Mouse (Mus musculus) erythroblast, adult 5-6 weeks (primary cell): Measurements from ENCODE around the gene Gipc3. TPM values are rescaled to one million over a fixed set of nuclear protein-coding genes. Genes with fewer than 3 reads are reported as not detected.

ENCODE experiments used
- ATAC-seq: replicated peaks from 2 replicates; pipeline ENCODE4 v1.8.0; 2016; ENCODE audit warnings: moderate number of reproducible peaks, mild to moderate bottlenecking, moderate TSS enrichment, inconsistent platforms; ENCODE audit not compliant: poor library complexity, low FRiP score, severe bottlenecking
- total RNA-seq, 2 experiments: library from RNA; stranded (forward) in 1 of 2; stranded (reverse) in 1 of 2; fragments of 150-400 nt in 1 of 2; fragments of 200-764, 138-1000 nt in 1 of 2; gene quantifications; 2 replicates each; pipeline versions ENCODE4 v1.2.3 to v1.2.4; 2015 to 2017; ENCODE audit warnings: low replicate concordance in 2 of 2

Gipc3 gene
- total RNA-seq, 2 experiments from 2014 or later: not detected

DNA sequence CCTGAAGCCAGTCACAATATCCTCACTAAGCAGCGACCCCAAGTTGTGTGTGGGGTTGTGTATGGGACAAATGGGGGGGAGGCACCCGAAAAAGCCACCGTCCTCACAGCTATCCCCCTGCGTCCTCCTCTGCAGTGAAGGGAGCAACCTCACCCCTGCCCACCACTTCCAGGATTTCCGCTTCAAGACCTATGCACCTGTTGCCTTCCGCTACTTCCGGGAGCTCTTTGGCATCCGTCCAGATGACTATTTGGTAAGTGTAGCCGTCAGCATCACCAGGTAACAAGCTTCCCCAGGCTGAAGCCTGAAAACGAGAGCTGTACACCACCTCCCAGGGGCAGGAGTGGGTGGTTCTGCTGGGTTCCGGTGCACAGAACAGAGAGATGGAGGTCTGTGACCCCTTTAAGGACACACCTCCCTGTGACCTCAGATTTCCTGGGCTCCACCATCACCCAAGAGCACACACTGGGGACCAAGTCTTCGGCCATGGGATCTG, 36.8 kb downstream of the Gipc3 start:
- no peak for ATAC-seq

DNA sequence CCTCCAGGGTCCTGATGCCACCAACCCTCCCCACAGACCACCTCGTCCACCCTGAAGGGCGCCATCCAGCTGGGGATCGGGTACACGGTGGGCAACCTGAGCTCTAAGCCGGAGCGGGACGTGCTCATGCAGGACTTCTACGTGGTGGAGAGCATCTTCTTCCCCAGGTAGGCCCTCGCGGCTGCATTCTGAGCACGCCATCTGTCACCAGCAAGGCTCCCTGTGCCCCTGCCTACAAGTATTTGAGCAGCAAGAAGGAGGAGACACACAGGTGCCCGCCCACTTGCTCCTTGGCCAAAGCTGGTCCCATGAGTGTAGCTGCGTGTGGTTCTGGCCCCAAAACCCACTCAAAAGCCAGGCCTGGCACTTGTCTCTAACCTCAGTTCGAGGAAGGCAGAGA, 37.4 kb downstream of the Gipc3 start:
- ATAC-seq: no peak

DNA sequence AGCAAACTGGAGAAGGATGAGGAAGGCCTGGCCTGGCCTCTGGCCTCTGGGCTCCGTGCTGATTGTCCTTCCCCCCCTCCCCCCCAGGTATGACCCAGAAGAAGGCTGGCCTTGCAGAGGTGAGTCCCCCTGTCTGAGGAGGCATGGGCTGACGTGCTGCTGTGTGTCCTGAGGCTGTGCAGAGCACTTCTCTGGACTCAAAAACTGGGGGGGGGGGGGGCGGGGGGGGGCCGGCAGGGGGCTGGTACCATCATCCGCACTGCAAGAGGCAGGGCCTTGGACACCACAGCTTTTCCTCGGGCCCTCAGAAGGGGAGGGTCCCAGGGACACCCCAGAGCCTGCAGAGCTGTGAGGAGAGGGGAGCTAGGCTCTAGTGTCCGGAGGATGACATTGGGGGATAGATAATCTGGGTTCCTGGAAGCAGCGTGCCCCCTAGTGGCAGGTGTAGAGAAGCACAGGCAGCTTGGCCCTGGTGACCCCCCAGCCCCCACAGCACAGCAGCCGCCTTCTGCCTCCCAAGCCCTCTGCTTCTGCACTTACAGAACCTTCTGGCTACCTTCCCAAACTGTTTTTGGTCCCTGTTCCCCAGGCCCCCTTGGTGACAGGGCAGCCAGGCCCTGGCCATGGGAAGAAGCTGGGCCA, 38.3 kb downstream of the Gipc3 start:
- ATAC-seq: peak; percentile 66

DNA sequence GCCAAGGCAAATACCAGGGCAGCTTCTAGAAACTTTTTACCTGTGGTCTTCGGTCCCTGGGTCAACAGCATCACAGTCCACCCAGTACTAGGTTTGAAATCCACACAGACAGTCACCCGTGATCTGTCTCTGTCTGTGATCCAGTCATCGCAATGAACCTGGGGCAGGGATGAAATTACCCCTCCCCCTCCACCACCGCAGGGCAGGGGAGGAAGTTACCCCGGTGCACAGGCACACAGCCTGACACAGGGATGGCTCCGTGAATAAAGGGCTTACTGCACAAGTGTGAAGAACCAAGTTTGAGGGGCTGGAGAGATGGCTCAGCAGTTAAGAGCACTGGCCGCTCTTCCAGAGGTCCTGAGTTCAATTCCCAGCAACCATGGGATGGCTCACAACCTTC, 39.3 kb downstream of the Gipc3 start:
- ATAC-seq: no peak

DNA sequence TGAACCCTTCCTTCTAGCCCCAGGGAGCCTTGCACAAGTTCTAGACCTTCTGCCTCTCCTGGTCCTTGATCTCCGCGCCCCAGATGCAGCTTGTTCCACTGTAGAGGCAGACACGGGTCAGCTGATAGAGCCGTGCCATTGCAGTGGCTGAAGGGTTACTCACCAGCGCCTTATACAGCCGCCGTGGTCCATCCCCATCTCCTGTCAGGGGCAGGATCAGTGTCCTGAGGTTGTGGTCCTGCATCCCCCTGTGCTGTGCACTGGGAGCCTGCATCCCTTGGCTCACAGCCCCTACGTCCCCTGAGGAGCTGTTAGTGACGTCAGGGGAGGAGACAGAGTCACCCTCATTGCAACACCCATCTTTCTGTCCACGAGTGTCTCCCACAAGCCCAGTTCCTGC, 39.8 kb downstream of the Gipc3 start:
- no peak for ATAC-seq

DNA sequence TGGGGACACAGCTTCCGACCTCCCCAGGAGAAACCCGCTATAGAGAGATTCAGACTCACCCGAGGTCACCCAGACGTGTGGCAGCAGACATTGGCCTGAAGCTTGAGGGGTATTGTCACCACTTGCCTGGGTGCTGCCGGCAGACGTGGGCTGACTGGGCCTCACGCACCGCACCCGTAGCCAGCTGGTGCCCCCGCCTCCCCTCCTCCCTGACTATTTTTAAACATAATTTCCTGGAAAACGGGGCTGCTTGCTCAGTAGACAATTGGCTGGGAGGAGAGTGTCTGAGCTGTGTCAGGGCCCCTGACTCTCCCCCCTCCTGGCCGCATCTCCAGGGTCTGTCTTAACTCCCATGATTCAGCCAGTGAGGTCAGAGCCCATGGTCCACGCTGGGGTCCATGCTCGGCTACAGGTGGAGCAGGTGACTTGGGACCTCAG, 40.3 kb downstream of the Gipc3 start:
- no peak for ATAC-seq

DNA sequence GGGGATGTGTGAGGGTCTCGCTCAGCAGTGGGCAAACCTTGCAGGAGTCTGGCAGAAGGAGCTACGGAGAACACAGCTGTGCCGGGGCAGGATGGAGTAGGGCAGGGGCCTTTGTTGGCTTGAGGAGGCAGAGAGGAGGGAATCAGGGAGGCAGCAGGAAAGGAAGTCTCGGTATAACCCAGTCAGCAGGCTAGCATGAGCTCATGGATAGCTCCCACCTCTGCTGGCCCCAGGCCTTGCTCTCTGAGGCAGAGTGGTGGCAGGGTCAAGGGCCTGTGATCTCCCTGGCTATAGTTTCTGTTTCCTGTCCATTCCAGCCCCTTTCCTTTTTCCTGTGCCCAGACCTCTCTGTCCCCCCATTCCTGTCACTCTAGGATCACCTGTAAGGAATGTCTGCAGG, 40.8 kb downstream of the Gipc3 start:
- ATAC-seq: no peak

DNA sequence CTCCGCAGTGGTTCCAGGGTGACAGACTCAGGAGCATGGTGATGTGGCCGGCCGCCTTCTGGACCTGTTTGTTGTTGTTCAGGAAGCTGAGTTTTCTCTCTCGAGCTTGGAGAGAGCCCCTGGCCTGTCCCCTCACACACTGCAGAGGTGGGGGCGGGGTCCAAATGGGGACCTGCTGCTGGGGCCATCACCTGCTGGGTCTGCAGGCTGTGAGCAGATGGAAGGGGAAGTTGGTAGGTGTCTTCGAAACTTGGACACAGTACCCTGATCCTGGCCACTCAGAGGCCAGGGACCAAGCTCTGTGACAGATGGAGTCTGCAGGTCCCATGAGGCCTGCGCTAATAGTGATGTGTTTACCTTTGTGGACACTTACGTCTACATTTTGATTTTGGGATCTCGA, 41.7 kb downstream of the Gipc3 start:
- ATAC-seq: no peak

DNA sequence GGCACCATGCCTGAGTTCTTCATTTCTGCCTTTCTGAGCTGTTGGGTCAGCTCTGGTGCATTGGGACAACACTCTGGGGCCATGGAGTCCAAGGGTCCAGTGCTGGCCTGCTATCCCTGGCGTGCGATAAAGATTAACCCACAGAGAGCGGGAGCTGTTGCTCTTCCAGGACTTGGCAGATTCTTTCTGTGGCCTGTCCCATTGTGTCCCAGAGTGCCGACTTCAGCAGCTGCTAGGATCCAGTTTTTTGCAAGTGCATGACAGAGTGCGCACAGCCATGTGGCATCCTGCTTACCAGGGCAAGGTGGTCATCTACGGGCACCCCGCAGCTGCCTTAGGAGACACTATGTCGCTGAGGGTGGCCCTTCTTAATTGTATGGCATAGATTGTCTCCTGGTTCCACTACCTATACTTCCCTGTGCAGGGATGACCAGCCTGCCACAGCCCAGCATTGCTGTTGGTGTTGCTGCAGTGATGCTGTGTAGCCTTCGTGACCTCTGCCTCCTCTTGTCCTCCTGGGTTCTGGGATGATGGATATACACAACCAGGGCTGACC, 42.6 kb downstream of the Gipc3 start:
- no peak for ATAC-seq

DNA sequence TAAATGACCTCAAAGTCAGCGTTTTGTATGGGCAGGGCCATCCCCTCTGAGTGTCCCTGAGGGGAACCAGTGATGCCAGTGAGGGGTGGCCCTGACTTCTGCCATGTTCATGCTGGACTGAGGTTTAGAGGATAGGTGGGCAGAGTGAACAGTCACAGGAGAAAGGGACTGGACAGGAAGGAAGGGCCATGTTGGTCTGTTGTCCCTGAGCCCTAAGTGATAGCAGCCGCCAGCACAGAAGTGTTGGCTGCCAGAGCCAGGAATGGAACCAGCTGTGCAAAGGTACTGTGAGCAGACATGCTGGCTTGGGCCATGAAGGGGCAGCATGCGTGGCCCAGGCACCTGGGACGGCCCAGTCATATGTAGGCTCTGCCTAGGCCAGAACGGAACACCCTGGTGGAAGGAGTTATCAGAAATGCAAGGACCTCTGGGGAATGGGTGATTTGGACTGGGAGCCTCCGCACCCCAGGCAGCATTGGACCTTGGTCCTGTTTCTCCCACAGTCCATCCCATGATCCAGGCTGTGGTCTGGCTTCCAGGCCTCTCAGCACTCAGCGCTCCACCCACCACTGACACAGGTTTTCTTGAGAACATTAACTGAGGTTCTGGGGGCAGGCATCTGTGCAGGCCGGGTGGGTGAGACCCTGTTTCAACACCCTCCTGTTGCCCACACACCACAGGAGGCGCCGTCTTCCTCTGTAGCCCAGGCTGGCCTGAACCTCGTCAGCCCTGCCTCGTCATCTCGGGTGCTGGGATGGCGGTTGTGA, 43.3 kb downstream of the Gipc3 start:
- no peak for ATAC-seq

DNA sequence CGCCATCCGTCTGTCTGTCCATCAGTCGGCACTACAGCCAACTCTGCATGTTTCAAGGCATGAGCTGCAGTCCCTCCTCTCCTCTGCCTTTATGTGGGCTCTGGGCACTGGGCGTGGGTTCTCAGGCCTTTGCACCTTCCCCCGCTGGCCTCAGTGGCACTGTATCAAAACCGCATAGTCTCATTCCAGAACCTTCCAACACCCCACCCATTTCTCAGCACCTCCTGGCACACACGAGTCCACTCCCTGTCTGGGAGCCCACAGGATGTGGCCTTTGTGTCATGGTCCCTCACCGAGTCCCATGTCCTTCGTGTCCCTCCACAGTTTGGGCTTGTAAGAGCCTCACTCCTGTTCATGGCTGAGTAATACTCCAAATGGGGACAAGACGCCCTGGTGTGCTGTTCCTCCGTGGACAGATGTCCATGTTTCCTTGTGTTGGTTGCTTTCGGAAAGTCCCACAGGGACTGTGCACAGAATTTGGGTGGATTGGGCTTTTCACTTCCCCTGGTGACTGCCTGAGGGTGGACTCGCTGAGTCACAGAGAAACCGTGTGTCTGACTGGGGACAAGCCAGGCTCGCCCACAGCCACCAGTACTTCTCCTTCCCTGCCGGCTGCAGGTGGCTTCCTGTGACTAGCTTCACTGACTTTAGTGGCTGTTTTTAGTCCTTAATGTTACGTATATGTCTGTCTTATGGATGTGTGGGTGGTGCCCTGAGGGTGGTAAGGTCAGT, 44.5 kb downstream of the Gipc3 start:
- no peak for ATAC-seq

DNA sequence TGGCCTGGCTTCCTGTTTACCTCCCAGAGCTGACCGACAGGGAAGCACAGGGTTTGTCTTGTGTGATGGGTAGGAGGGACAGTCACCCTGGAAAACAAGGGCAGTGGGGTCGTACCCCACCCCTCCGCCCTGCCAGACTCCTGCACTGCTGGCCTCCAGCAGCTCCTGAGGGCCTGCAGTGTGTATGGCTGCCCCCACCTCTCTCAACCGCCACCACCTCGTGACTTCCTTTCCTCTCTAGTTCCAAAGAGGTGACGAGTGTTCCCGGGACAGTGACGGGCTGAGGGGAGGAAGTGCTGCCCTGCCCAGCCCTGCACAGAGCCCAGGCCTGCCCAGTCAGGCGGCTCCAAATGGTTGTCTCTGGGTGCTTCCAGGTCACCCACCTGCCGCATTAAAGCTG, 45.2 kb downstream of the Gipc3 start:
- ATAC-seq: no peak

DNA sequence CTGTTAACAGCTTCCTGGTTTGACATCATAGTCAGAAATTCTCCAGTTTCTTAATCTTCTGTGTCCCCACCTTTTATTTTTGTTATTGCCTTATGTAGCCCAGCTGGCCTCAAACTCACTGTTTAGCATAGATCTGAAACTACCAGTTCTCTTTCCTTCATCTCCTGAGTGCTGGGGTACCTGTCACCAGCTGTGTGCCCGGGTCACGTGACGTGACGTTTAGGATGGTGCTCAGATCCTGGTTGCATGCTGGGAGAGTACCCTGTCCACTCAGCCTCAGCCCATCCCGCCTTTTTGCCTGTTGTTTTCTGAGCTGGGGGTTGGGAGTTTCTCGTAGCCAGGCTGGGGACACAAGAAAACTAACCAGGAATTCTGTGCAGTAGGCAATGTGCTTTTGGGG, 45.8 kb downstream of the Gipc3 start:
- ATAC-seq: no peak

DNA sequence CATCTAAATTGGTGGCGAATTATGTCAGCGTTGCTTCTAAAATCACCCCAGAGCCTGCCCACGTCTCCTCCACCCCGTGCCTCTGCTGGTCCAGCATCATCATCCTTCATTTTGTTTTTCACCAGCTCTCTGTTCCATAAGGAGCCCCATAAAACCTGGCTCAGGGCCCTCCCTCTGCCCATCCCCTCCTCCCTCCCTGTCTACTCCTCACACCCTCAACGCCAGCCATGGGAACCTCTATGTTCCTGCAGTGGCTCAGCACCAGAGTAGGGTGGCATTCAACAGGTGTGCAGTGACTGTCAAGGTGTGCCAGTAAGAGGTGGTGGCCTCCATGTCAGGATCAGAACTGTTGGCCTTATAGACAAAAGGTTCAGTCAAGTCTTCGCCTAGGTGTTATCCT, 47.9 kb downstream of the Gipc3 start:
- no peak for ATAC-seq

DNA sequence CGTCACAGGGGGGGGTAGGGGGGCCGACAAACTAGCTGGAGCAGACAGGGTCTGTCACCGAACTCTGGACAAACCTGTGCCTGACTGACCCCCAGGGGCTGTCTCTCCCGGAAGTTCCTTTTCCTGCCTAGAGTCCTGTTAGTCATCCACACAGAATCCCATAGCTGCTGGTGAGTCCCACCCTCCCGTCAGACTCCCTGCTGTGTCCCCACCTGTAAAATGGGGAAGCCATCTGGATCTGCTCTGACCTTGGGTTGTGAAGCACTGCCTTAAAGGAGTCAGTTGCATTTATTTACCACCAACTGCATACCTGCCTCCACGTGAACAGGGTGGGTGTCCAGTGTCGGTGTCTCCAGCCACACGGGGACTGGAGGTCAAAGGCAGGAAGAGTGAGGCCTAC, 48.6 kb downstream of the Gipc3 start:
- ATAC-seq: no peak

DNA sequence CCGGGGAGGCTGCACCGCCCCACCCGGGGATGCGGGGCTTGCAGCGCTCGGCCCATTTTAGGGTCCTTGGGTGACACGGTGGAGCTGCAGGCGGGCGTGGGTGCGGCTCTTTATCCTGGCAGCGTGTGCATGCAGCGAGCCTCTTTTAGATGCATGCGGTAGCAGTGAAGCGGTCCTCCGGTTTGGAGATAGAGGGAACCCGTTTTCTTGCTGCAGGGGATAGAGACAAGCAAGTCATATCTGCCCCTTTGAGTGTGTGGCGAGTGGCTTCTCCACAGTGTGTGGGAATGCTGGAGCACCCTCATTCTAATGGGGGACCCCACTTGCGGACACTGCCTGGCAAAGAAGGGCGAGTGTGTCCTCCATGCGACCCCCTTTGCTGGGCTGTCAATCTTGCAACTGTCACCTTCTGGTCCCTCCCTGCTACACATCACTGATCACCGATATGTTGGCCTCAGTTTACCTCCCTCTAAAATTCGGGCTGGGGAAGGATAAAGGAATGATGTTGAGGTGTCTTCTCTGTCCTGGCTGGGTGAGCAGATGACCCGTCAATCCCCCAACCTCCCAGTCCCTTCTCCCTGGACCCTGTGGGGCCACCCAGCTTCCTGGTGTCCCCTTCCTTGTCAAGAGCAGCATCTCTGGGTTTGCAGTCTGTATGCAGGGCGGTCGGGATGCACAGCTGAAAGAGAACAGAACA, 49.6 kb downstream of the Gipc3 start:
- peak; percentile 12 for ATAC-seq

DNA sequence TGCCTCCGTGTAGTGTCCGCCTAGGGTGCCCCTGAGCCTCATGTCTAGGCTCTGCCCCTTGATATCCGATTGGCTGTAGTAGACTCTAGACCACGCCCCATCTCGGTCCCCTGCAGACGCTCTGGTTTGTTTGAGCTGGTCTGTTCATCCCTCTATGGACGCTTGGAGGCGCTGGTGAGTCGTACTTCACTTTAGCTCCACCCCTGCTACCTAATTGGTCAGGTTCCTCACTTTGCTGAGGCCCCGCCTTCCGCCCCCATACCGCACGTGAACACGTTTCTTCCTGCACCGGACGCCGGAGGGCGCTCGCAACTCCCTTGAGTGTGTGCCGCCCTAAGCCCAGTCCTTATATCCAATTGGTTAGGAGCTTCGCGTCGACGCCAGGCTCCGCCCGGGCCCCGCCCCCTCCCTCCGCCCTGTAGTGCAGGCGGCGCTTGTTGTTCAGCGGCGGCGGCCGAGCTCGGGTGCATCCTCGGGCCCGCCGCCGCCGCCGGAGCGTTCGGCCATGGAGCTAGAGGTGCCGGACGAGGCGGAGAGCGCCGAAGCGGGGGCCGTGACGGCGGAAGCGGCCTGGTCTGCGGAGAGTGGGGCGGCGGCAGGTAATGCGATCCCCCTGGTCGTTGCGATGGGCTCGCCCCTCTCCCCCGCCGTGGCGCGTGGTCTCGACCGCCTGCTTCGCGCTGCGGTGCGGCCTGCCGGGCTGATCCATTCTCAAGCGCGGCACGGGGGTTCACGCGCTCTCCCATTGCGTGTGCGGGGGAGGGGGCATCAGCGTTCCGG, 50.3 kb downstream of the Gipc3 start, which contains the start of gene Pip5k1c:
TSS of gene Pip5k1c (plus strand) at position 410 of the 780 bp plus-strand sequence.
- ATAC-seq: peak; percentile 81

DNA sequence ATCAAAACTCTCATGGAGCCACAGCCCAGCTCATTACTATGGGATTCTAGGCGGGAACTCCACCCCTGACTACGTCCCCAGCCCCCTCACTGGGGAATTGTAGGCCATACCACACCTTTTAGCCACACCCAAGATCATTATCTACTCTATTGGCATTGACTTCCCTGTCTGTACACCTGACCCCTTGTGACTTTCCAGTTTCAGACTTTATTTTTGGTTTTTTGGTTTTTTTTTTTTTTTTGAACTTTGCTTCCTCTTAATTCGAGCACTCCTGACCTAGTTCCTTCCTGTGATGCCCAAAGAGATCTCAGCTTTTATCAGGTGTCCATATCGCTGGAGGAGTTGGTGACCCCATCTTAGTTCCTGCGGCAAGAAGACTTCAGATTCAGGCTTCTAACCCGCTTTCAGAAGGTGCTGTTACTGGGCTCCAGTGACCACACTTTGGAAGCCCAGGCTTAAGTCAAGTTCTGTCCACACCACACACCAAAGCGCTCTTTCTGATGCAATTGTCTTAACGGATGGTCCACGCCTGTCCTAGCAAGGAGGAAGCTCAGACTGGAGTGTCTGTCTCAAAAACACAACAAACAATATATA, 51.5 kb downstream of the Gipc3 start, which contains the start of gene Tjp3:
TSS of gene Tjp3 (minus strand) at position 71 of the 594 bp plus-strand sequence.
- ATAC-seq: no peak
